10 mouse cellular contexts compared by ENCODE assay signal in the genomic region with DNA sequence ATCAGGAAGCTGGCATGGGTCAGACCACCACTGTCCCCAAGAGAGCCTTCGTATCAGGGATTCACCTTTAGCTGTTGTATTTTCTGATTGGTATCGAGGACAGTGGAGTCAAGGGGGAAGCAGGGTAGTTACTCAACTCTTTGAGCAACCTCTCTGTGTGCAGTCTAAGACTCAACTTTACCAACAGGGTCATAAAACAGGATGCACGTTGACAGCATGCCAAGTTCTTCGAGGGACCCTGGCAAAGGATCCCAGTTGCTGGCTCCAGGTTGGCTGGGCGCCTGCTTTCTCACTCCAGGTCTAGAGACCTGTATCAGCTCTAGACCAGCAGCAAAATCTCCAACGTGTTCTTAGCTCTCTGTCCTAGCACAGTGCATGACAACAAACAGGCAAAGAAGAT.
A peak's percentile ranks its signal among the peaks of the same experiment; 100 is the strongest.
DNase-seq lines count a peak whose midpoint lies in the region.
"Had no signal": no experiment of that assay in that cellular context is flagged by ENCODE, and none has a peak within 500 bp of the region (broad histone marks: within the 10 kb centered on the region; RNA-seq: fewer than 3 reads in every experiment).

No protein-coding gene starts in this region.

- intact Hi-C loops in left cerebral cortex, postnatal 4 days (cut with DNase I) = no loop called here
- intact Hi-C loops in left cerebral cortex, postnatal 10 days (cut with DNase I) = no loop called here

- DNase-seq in cerebellum, postnatal 10 days = peak; percentile 86 to 89
- no peak for DNase-seq in cerebellum, adult 9-11 months
- DNase-seq in left cerebral cortex, postnatal 4 days = peak; percentile 63
- DNase-seq in left cerebral cortex, postnatal 10 days (ENCODE audit: extremely low spot score in 1 of 2, low spot score in 2 of 2) = no peak
- peak; percentile 12 for DNase-seq in urinary bladder, postnatal 14 days (ENCODE audit: low spot score)
- DNase-seq in urinary bladder, postnatal 10 days (ENCODE audit: low spot score) = no peak
- DNase-seq in thymus, postnatal 36 days = no peak
- no peak for DNase-seq in spleen, adult 12 weeks (ENCODE audit: low spot score)
- DNase-seq: cerebellum, adult 11 months; thymus, adult 18-20 months had no signal

Comparison
In these comparisons a context has a peak if more than half of its experiments do, and no peak if none do; other contexts are left out.
1. DNase-seq: peak in cerebellum, postnatal 10 days (2 of 2), left cerebral cortex, postnatal 4 days (single experiment) and urinary bladder, postnatal 14 days (single experiment); none in cerebellum, adult 9-11 months (single experiment), left cerebral cortex, postnatal 10 days (0 of 2), urinary bladder, postnatal 10 days (single experiment), thymus, postnatal 36 days (0 of 2) and spleen, adult 12 weeks (single experiment).